Mouse (Mus musculus) C2C12 (cell line): Measurements from ENCODE around the gene Cfap61.

Experiments
- CTCF ChIP-seq: IDR thresholded peaks from one replicate; pipeline ENCODE4 v1.5.1; 2011; ENCODE audit not compliant: control insufficient read depth, insufficient read depth, insufficient read length
- FOSL1 ChIP-seq: IDR thresholded peaks from one replicate; pipeline ENCODE4 v1.8.0; 2011; ENCODE audit warnings: mild to moderate bottlenecking, low read length; ENCODE audit not compliant: poor library complexity, insufficient read depth, severe bottlenecking
- MAX ChIP-seq: IDR thresholded peaks from one replicate; pipeline ENCODE4 v1.6.1; 2011; ENCODE audit warnings: mild to moderate bottlenecking, control low read depth
- MYOD1 ChIP-seq: IDR thresholded peaks from one replicate; pipeline ENCODE4 v1.6.1; 2011; ENCODE audit warnings: low read depth; ENCODE audit not compliant: control insufficient read depth, insufficient read length
- MYOG ChIP-seq: IDR thresholded peaks from one replicate; pipeline ENCODE4 v1.6.1; 2011; ENCODE audit not compliant: control insufficient read depth, insufficient read length; ENCODE audit errors: extremely low read depth
- USF1 ChIP-seq: IDR thresholded peaks from one replicate; pipeline ENCODE4 v1.6.1; 2011; ENCODE audit warnings: low read depth, mild to moderate bottlenecking, control low read depth, moderate library complexity

GRCm38 (mm10) chr2:146258736-146259469, 324.3 kb downstream of the Cfap61 start:
- TF ChIP-seq CTCF, result no peak
- TF ChIP-seq MAX, result no peak
- no peak for TF ChIP-seq MYOG
- TF ChIP-seq USF1, result no peak
- no peak for TF ChIP-seq MYOD1
- TF ChIP-seq FOSL1, result no peak
